Mouse (Mus musculus) T-cell, adult 66 days (primary cell): ENCODE measurements around the gene Gm5615. TPM values are rescaled to one million over a fixed set of nuclear protein-coding genes. Genes with fewer than 3 reads are reported as not detected.

Source experiments
- total RNA-seq, 2 experiments: library from RNA; stranded (reverse); gene quantifications; 3 replicates in 1 of 2; 4 replicates in 1 of 2; pipeline ENCODE4 v1.2.4; 2023

Gene Gm5615
- not detected for total RNA-seq

DNA sequence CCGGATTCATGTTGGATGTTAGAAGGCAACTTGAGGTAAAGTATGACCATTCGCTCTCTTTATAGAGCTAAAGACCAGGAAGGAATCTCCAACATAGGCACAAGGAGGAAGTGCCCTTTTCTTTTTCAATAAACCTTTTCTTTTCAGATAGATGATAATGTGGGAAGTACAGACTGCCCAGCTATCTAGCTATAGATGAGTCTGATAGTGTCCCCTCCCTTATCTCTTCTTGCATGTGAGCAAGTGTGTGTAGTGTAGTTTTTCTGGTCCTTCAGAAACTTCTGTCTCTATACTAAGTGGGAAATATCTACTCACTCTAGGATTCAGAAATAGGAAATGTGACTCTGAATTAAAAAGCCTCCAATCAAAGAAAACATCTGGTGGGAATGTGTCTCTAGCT is at the start of gene Gm5615:
Gm5615 (minus strand) TSS at position 101 of the 400 bp plus-strand sequence.

DNA sequence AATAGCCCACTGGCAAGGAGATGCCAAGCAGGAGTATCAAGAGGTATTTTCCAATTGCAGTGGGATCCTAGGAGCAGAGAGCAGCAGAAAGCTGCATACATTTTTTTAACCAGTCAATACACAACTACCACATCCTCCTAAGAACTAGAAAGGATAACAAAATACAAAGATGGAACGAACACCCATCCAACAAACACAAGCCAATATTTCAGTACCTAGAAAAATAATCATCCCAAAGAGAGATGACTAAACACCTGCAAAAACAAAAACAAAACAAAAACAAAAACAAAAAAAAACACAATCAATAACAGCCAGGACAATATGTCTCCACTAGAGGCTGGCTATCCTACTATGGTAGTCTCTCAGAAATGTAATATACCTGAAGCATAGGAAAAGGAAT is 40.8 kb upstream of the Gm5615 start, which contains the start of gene Gm17689:
Gm17689 (minus strand) TSS at position 101 of the 400 bp plus-strand sequence.

Other genes starting within 250 kb of the Gm5615 start
- gene Gm7257, start 110.1 kb downstream of the Gm5615 start, total RNA-seq = not detected
- not detected for gene Gm9513, start 66.3 kb downstream of the Gm5615 start, total RNA-seq
- not detected for gene Gm17689, start 40.7 kb upstream of the Gm5615 start, total RNA-seq
- gene A630095E13Rik, start 101.4 kb upstream of the Gm5615 start, total RNA-seq = not detected
- not detected for gene Acrv1, start 151.3 kb upstream of the Gm5615 start, total RNA-seq
- gene Chek1, start 185.1 kb upstream of the Gm5615 start, total RNA-seq = 10 to 100 TPM in 1 of 2 experiments, 1 to 10 TPM in 1; 6.3 to 10.6 TPM
- gene Stt3a, start 225.7 kb upstream of the Gm5615 start, total RNA-seq = 100 to 1,000 TPM; 146 to 150 TPM